Mouse (Mus musculus): Measurements from ENCODE around the gene Ywhag.

DNA sequence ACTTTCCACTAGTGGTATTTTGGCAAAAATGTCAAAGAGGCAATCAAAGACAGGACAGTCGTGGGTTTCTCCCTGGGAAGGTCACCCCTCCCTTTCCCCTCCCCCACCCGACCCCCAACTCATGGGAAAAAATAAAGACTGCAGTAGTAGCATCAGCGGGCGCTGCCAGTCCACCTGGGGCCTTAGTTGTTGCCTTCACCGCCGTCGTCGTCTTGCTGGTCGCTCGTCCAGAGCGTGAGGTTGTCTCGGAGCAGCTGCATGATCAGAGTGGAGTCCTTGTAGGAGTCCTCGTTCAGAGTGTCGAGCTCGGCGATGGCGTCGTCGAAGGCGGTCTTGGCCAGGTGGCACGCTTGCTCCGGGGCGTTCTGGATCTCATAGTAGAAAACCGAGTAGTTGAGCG lies 23.6 kb downstream of the Ywhag start:
- TF ChIP-seq CTCF (IDR thresholded peaks at IDR 0.05; ENCODE audit: insufficient read depth, low read length) = no peak
- TF ChIP-seq POLR2A (IDR thresholded peaks at IDR 0.05; ENCODE audit: borderline replicate concordance, extremely low read depth, low read depth, low read length) = no peak
